Mouse (Mus musculus) forebrain, embryonic 10.5 days (tissue): ENCODE data around the gene Cap1. TPM values are rescaled to one million over a fixed set of nuclear protein-coding genes. Genes with fewer than 3 reads are reported as not detected.

Experiments used
- DNase-seq: peaks from one replicate; pipeline ENCODE4 v3.0.0-alpha.2; 2017; ENCODE audit warnings: low spot score; ENCODE audit errors: extremely low spot score
- H3K27ac ChIP-seq: fragments of 300-500 bp; sonication (generic); 2 replicates; pipeline ENCODE4 v1.5.1; 2016; ENCODE audit warnings: mild to moderate bottlenecking
- H3K27me3 ChIP-seq: fragments of 300-500 bp; sonication (generic); 2 replicates; pipeline ENCODE4 v1.6.1; 2016; ENCODE audit warnings: mild to moderate bottlenecking; ENCODE audit not compliant: poor library complexity, severe bottlenecking
- H3K36me3 ChIP-seq: fragments of 300-500 bp; sonication (generic); replicated peaks from 2 replicates; pipeline ENCODE4 v1.6.1; 2016; ENCODE audit warnings: mild to moderate bottlenecking, moderate library complexity
- H3K4me1 ChIP-seq: fragments of 300-500 bp; sonication (generic); 2 replicates; pipeline ENCODE4 v1.6.1; 2016
- H3K4me3 ChIP-seq: fragments of 300-500 bp; sonication (generic); 2 replicates; pipeline ENCODE4 v1.5.1; 2016; ENCODE audit warnings: mild to moderate bottlenecking, moderate library complexity
- H3K9me3 ChIP-seq: fragments of 300-500 bp; sonication (generic); 2 replicates; pipeline ENCODE4 v1.6.1; 2016; ENCODE audit warnings: mild to moderate bottlenecking, moderate library complexity
- WGBS: fragments of 180-500 bp; shearing (Covaris S2); methylation state at CpG from one replicate; pipeline ENCODE4 v1.1.7; 2016; 5-methylcytosine and 5-hydroxymethylcytosine counted together
- polyA plus RNA-seq: library from polyadenylated mRNA; unstranded; fragments of >200 nt; fragmentation: Nextera tagmentation; extraction: Ambion mirVana; gene quantifications from 2 replicates; pipeline ENCODE4 v1.2.1, GENCODE M21; 2016

Cap1 gene
- polyA plus RNA-seq, result 60.7 and 76.1 TPM in 2 replicates

DNA sequence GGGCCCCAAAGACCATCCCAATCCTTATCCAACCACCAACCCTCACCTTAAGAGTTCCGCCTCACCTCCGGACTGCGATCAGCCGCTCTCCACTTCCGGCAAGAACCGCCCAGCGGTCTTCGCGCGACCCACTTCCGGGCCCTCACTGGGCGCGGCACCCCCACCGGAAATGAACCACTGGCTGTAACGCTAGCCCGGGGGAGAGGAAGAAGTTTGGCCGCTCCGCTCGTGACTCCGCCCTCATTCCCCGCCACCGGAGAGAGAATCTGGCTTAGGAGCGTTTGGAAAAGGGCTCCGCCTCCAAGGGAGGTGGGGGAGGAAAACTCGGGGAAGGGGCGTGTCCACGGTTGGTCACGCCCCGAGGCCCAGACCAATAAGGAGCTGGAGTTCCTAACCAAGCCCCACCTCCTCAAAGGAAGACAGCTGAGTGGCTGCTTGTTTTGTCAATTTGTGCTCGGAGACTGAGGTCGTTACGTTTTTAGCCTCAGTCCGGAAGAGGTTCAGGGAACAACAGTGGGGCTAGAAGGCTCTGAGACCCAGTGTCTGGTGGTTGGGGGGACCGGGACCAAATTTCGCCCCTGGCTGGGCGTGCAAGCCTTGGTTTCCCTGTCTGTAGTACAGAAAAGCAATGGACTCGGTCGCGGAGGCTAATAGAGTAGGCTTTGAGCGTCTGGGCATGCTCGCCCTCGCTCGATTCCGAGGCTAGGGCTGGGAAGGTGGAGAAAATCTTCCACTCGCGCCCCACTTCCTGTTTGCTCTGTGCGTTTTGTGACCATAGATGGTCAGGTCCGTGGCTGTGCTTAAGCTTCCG lies at the start of gene Cap1:
Gene Cap1, minus strand, starts transcription at position 289 of the 811 bp plus-strand sequence.
- Histone ChIP-seq H3K27me3 (no peaks in the 10 kb centered on the region), H3K4me3 (peak within 1 kb of the TSS; percentile 87), H3K4me1 (peaks cover 34% of the 10 kb centered on the region), H3K27ac (peak within 1 kb of the TSS; percentile 97), H3K9me3 (no peaks in the 10 kb centered on the region), H3K36me3 (peaks cover 3% of the 10 kb centered on the region; the same call in 1 of the 2 replicates)
- under 1% methylated on average over 49 of the region's 49 CpGs for WGBS
- DNase-seq, result peak; percentile 98

GRCm38 (mm10) chr4:122933857-122934256 lies 48.0 kb upstream of the Cap1 start:
- Histone ChIP-seq H3K36me3 (no peaks in the 10 kb centered on the region), H3K27ac (no peak overlapping the region), H3K27me3 (no peaks in the 10 kb centered on the region), H3K4me3 (no peak overlapping the region), H3K4me1 (no peaks in the 10 kb centered on the region), H3K9me3 (no peaks in the 10 kb centered on the region)
- WGBS, result 51% methylated on average over 3 of the region's 3 CpGs
- no peak for DNase-seq

DNA sequence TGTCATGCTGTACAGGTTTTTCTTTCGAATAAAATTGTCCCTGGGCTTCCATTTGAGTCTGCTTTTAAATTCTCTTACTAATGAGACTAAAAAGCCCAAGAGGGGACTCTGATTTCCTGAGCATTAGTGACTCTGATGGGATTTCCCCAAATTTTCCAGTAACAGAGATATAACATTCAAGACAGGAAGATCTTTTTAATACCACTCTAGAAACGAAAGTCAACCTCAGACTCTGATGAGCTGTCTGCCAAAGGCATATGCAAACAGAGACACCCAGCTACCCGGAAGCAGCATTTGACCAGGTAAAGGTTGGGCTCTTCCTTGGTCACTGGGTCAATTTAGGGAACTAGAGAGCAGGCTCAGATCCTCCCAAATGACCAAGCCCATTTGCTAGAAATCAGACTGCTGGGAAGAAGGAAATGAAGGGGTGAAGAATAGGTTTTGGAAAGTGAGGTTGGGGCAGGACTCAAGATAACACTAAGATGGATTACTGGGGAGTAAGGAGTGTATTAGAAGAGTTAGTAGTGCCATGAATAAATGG lies 47.3 kb upstream of the Cap1 start:
- Histone ChIP-seq H3K27me3 (no peaks in the 10 kb centered on the region), H3K4me3 (no peak overlapping the region), H3K9me3 (no peaks in the 10 kb centered on the region), H3K27ac (no peak overlapping the region), H3K4me1 (no peaks in the 10 kb centered on the region), H3K36me3 (no peaks in the 10 kb centered on the region)
- 85% methylated on average over 3 of the region's 3 CpGs for WGBS
- DNase-seq, result no peak

- DNase-seq, result no peak
- no peaks in the 10 kb centered on the region for H3K36me3 ChIP-seq
- H3K27ac ChIP-seq, result no peak overlapping the region
- 80% methylated on average over 8 of the region's 8 CpGs for WGBS
- H3K27me3 ChIP-seq, result no peaks in the 10 kb centered on the region
- H3K9me3 ChIP-seq, result no peaks in the 10 kb centered on the region
- H3K4me1 ChIP-seq, result no peaks in the 10 kb centered on the region
- no peak overlapping the region for H3K4me3 ChIP-seq
These were observed 46.6 kb upstream of the Cap1 start for GRCm38 (mm10) chr4:122932239-122932978.

DNA sequence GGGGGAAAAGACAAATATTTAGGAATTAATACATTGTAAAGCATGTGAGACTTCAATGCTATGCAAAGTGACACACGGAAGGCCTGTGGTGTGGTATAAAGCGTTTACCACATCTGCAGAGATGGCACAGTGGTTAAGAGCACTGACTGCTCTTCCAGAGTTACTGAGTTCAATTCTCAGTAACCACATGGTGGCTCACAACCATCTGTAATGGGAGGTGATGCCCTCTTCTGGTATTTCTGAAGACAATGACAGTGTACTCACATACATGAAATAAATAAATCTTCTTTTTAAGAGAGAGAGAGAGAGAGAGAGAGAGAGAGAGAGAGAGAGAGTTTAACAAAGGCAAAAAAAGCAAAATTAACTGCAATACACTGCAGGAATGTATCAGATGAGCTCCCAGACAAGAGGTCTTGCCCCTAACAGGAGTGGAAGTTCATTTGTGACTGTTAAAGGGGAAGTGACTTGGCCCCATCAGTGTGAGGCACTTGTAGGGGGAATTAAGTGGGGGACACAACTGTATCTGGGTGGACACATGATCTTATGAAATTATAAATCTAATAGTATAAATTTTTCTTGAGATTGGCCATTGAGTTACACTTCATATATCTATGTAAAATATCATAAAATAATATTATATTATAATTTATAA lies 45.2 kb upstream of the Cap1 start:
- no peaks in the 10 kb centered on the region for H3K9me3 ChIP-seq
- no peaks in the 10 kb centered on the region for H3K4me1 ChIP-seq
- 86% methylated on average over 2 of the region's 2 CpGs for WGBS
- H3K27me3 ChIP-seq, result no peaks in the 10 kb centered on the region
- H3K36me3 ChIP-seq, result no peaks in the 10 kb centered on the region
- no peak overlapping the region for H3K4me3 ChIP-seq
- H3K27ac ChIP-seq, result no peak overlapping the region
- DNase-seq, result no peak

DNA sequence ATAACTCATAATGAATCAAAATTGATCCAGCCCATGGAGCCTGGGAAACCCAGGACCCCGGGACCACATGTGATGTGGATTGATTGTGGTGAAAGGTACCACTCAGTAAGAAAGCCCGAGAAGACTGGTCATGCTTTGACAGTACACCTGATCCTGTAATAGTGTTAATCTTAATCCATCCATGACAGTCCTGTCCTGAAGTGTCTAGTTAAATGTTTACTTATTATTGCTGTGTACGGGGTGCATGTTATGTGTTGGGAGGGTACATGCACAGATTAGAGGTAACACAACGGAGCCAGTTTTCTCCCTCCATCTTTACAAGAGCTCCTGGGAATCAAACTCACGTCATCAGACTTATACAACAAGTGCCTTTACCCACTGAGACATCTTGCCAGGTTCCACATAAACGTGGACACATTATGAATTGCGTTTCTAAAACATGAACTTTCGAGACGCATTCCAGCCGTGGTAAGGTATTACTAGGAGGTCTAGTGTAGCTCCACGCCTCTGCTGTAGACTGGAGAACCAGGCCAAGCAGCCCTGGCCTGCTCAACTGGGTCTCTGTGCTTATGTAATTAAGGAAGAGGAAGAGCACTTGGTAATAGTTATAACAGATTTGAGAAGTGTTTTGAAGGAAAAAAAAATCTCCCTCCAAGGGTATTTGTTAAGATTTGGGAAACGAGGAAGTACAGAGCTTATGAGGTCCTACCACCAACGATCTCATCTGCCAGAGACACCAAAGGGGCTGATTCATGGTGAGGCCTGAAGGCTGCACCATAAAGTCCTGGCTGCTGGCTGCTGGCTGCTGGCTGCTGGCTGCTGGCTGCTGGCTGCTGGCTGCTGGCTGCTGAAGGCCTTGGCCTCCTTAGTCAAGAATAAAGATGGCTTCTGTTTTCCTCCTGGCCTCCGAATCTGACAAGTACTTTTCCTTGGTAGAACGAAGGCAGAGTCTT lies 37.8 kb upstream of the Cap1 start:
- 90% methylated on average over 15 of the region's 15 CpGs for WGBS
- peaks cover 15% of the 10 kb centered on the region for H3K4me1 ChIP-seq

DNA sequence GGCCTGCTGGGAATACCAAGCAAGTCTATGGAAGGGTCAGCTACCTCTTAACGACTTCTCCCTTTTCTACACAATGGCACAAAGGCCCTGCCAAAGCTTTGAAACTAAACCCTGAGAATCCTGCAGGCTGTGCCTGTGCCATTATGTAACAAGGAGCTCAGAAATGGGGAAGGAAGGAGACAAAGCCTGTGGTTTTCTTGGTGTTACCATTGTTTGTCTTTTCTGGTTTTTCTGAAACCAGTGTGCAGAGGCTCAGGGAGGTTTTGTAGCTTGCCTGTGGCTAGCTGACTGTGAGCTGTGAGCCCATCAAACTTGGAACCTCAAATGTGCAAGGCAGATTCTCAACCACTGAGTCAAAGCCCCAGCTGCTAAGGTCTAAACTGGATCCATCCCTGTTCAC lies 37.0 kb upstream of the Cap1 start:
- H3K9me3 ChIP-seq, result no peaks in the 10 kb centered on the region
- DNase-seq, result peak; percentile 27
- H3K36me3 ChIP-seq, result no peaks in the 10 kb centered on the region
- 2% methylated on average over 1 of the region's 1 CpGs for WGBS
- no peaks in the 10 kb centered on the region for H3K27me3 ChIP-seq
- no peak overlapping the region for H3K4me3 ChIP-seq
- peaks cover 15% of the 10 kb centered on the region for H3K4me1 ChIP-seq
- peak overlapping the region; percentile 65 for H3K27ac ChIP-seq

More for the DNA sequence above, 37.8 kb upstream of the Cap1 start:
- Histone ChIP-seq H3K4me3 (no peak overlapping the region), H3K36me3 (no peaks in the 10 kb centered on the region), H3K27me3 (no peaks in the 10 kb centered on the region), H3K9me3 (no peaks in the 10 kb centered on the region), H3K27ac (peak overlapping the region; percentile 65)
- no peak for DNase-seq

DNA sequence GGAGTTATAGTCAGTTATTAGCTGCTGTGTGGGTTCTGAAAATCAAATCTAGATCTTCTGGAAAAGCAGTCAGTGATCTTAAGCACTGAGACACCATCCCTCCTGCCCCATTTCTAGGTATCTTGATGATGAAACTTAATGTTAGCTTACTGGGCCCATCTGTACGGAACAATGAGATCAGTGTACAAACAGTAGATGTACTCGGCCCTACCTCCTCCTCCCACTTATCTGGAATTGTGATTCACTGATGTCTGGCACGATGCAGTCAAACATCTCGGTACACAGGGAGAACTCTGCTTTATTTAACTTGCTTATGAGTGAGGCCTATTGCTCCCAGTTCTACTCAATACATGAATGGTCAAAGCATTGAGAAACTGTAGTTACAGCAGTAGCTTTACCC lies 30.1 kb upstream of the Cap1 start:
- Histone ChIP-seq H3K4me3 (no peak overlapping the region), H3K4me1 (no peaks in the 10 kb centered on the region), H3K36me3 (no peaks in the 10 kb centered on the region), H3K9me3 (peaks cover 6% of the 10 kb centered on the region), H3K27me3 (no peaks in the 10 kb centered on the region), H3K27ac (no peak overlapping the region)
- no peak for DNase-seq
- WGBS, result 91% methylated on average over 4 of the region's 4 CpGs

DNA sequence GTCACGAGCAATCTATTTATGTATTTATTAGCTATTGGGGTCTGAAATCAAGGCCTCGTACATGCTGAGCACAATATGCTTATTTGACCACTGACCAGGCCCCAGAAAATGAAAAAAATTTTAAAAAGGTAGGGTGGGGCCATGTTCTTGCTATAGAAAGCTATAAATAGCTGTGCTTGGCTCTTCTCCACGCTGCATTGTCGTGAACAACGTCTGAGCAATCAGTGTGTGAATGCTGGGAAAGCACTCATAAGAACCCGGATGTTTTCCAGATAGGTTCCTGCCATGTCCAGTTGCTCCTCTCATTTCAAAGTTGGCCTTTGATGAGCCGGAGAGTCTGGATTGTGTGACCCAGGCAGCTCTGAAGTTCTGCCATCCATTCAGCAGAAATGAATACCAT lies 28.3 kb upstream of the Cap1 start:
- Histone ChIP-seq H3K27ac (no peak overlapping the region), H3K27me3 (no peaks in the 10 kb centered on the region), H3K36me3 (no peaks in the 10 kb centered on the region), H3K9me3 (peaks cover 6% of the 10 kb centered on the region), H3K4me1 (peaks cover 9% of the 10 kb centered on the region), H3K4me3 (no peak overlapping the region)
- 87% methylated on average over 7 of the region's 7 CpGs for WGBS
- DNase-seq, result no peak

DNA sequence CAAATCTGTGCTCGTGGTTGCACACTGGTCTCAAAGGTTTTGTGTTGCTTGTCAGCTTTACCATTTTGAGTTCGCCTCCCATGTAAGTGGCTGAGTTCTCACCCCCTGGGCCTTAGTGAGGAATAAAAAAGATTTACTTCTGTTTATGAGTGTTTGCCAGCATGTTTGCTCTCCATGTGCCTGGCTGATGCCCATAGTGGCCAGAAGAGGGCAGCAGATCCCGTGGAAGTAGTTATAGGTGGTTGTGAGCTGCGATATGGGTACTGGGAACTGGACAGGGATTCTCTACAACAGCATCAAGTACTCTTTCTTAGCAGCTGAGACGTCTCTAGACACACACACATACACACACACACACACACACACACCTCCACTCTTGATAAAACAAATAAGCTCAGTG lies 26.8 kb upstream of the Cap1 start:
- H3K4me1 ChIP-seq, result peaks cover 14% of the 10 kb centered on the region
- no peak for DNase-seq
- H3K36me3 ChIP-seq, result no peaks in the 10 kb centered on the region
- H3K9me3 ChIP-seq, result peaks cover 9% of the 10 kb centered on the region
- no peak overlapping the region for H3K4me3 ChIP-seq
- H3K27me3 ChIP-seq, result no peaks in the 10 kb centered on the region
- 67% methylated on average over 5 of the region's 5 CpGs for WGBS
- H3K27ac ChIP-seq, result no peak overlapping the region

DNA sequence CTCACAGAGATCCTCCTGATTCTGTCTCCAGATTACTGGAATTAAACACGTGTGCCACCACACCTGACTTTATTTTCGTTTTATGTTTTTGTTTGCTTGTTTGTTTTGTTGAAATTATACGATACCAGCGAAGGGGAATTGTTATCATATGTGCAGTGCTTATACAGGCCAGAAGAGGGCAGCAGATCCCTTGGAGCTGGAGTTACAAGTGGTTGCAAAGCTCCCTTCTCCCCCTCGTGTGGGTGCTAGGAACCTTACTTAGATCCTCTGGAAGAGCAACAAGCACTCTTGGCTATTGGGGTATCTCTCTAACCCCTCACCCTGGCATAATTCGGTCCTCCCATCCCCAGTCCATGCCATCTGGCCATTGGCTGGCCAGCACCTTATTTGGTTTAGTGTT lies 24.7 kb upstream of the Cap1 start:
- H3K9me3 ChIP-seq, result peaks cover 11% of the 10 kb centered on the region
- 46% methylated on average over 6 of the region's 6 CpGs for WGBS
- no peaks in the 10 kb centered on the region for H3K36me3 ChIP-seq
- H3K4me3 ChIP-seq, result no peak overlapping the region
- peaks cover 14% of the 10 kb centered on the region for H3K4me1 ChIP-seq
- H3K27ac ChIP-seq, result no peak overlapping the region
- no peaks in the 10 kb centered on the region for H3K27me3 ChIP-seq
- no peak for DNase-seq
